Mouse (Mus musculus) layer of hippocampus, postnatal 36 days (tissue): ENCODE measurements around the gene Tead3. TPM values are rescaled to one million over a fixed set of nuclear protein-coding genes. Genes with fewer than 3 reads are reported as not detected.
"Not testable (repeated sequence)": the region's sequence is repeated elsewhere in the genome, so short reads cannot be mapped to it uniquely, and the experiment has no call there.

Experiments used
- DNase-seq, 2 experiments: peaks; one replicate each; pipeline ENCODE4 v3.0.0; 2022
- total RNA-seq, 2 experiments: library from RNA; stranded (reverse); gene quantifications; 2 replicates each; pipeline ENCODE4 v1.2.3; 2021

Tead3 gene
- total RNA-seq, 2 experiments from 2014 or later = 1.7 to 3.7 TPM

- DNase-seq = no peak
These were observed 20.9 kb downstream of the Tead3 start for GRCm38 (mm10) chr17:28329503-28330231.

DNA sequence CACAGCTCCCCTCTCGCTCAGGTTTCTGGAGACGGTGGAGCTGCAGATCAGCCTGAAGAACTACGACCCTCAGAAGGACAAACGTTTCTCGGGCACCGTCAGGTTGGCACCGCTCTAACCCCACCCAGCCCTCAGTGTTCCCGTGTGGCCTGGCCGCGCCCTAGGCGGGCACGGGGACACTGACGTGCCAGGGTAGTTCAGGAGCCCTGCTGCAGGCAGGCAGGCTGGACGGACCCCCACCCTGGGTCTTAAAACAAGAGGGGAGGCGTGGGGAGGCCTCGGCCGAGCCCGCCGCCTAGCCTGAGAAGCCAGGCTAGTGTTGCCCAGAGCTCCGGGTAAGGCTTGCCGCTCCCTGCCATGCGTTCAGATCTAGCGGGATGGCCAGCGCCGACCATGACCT is 21.7 kb downstream of the Tead3 start:
- DNase-seq = no peak

- peak; percentile 97 for DNase-seq
These were observed 22.2 kb downstream of the Tead3 start, which contains the start of gene Rpl10a for GRCm38 (mm10) chr17:28328366-28328928. TSS of gene Rpl10a (plus strand) at chr17:28328471.

- no peak for DNase-seq
These were observed 22.8 kb downstream of the Tead3 start for GRCm38 (mm10) chr17:28327673-28328325.

DNA sequence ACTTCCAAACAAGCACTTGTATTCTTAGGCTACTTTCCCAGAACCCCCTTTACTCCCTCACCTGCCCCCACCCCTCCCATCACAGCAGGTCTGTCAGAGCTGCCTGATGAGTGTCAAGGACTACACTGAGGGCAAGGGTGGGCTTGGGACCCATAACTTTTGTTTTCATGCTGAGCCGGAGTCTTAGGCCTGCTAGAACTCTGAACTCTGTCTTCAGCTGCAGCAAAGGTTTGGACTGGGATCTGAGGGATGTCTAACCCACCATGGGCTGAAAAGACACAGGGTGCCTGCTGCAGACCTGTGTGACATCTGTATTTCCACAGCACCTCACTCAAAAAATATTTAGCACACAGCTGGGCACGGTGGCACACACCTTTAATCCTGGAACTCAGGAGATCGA is 23.7 kb downstream of the Tead3 start:
- no peak for DNase-seq

GRCm38 (mm10) chr17:28325751-28326150 is 24.9 kb downstream of the Tead3 start:
- no peak for DNase-seq

DNA sequence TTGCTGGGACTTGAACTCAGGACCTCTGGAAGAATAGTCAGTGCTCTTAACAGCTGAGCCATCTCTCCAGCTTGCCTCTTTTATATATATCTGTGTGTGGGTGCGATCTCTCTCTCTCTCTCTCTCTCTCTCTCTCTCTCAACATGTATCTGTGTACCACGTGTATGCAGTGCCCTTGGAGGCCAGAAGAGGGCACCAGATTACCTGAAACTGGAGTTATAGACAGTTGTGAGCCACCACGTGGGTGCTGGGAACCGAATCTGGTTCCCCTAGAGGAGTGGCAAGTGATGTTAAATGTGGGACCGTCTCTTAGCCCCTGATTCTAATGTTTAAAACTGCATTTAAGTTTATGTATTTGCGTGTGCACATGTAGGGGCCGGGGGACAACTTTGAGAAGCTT is 26.2 kb downstream of the Tead3 start:
- DNase-seq = not testable (repeated sequence)

DNA sequence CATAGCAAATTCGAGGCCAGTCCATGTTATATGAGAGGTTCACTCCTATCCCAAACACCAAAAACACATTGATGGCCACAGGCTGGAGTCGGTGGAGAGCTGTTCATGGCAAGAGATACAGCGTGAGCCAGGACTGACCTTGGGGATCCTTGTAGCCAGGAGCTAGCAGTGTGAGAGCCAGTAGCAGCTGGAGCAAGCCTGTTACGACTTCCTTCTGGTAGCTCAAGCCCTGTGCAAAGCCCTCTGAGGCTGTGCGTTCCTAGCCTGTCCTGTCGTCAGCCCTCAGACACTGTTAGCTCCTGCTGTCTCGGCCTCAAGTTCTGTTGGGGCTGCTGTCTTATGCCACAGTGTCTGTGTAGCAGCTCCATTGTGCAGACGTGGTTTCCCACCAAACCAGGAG is 26.8 kb downstream of the Tead3 start:
- no peak for DNase-seq

GRCm38 (mm10) chr17:28321700-28322099 is 28.9 kb downstream of the Tead3 start:
- no peak for DNase-seq

DNA sequence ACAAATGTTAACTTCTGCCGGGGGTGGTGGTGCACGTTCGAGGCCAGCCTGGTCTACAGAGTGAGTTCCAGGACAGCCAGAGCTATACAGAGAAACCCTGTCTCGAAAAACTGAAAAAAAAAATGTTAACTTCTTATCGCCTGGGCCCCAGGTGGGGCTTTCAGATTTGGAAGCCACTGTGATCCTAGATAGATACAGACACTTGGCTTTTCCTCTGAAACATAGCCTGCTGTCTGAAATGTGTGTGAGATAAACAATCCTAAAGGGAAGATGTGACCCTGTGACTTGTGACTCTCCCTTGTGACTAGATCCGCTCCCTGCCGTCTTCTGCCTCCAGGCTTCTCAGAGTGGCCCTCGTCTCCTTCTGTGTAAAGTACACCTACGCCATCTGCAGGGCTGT is 32.9 kb downstream of the Tead3 start:
- DNase-seq = no peak

DNA sequence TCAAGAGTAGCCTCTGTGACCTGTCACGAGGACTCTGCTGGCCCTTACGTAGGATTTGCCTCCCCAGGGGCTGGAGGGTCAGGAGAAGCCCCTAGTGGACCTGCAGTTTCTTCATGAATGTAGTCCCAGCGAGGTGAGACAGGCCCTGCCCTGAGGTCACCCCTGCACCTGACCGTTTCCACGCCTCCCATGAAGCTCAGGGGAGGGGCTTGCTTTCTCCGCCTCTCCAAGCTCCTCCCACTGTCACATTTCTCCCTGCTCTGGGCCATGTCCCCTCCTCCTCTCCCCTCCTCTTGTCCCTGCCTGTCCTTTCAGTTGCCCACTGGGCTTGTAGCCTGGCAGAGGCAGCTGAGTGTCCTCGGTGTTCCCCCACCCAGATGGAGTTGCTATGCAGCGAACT is 33.5 kb downstream of the Tead3 start:
- no peak for DNase-seq

DNA sequence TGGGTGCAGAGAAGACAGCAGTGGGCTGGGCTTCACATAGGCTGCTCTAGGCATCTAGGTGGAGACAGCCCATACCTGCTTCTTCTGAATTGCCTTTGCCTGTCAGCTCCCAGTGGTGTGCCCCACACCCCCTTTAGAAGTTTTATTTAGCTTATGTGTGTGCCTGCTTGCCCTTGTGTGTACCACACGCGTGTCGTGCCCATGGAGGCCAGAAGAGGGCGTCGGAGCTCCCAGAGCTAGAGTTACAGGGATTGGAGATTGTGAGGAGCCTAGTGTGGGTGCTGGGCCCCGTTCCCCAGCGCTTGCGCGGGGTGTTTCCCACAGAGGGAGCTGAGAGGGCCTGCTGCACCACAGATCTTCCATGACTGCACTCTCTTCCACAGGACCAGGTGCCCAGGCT is 34.1 kb downstream of the Tead3 start:
- DNase-seq = no peak

DNA sequence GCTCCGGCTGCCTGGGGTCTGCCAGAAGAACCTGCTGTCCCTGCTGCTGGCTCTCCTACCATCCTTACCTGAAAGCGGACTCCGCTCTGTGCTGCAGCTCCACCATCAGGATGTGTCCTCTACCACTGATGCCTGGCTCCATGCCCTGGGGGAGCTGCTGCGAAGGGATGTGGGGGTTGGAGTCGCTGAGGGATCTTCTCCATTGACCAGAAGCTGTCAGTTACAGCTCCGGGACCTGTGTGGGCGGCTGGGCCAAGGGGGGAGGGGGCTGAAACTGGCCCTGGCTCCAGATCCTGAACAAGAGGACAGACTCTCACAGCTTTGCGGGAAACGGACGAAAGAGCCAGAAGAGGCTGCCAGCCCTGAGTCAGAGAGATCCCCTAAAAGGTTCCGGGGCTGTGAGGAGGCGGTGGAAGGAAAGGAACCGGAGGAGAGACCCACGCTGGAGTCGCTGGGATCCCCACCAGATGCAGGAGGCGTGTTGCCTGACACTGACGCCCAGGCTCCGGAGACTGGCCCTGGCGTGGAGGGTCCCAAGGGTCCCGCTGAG is 34.9 kb downstream of the Tead3 start:
- no peak for DNase-seq

DNA sequence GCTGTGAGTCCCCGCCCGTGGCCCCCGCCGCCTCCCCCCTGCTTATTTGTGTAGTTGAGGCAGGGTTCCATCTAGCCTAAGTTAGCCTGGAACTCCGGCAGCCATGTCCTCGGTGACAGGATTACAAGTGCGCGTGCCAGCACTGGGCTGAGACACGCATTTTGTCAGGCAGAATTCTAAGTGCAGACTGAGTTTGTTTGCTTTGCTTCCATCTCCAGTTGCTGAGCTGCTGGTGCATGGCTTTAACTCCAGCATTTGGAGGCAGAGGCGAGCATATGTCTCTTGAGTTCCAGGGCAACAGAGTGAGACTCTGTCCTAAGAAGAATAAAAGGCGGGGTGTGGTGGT is 36.8 kb downstream of the Tead3 start:
- no peak for DNase-seq

GRCm38 (mm10) chr17:28313212-28313879 is 37.3 kb downstream of the Tead3 start, which contains the start of gene Fance:
TSS of gene Fance (plus strand) at chr17:28313519.
- DNase-seq = peak; percentile 89 to 90

DNA sequence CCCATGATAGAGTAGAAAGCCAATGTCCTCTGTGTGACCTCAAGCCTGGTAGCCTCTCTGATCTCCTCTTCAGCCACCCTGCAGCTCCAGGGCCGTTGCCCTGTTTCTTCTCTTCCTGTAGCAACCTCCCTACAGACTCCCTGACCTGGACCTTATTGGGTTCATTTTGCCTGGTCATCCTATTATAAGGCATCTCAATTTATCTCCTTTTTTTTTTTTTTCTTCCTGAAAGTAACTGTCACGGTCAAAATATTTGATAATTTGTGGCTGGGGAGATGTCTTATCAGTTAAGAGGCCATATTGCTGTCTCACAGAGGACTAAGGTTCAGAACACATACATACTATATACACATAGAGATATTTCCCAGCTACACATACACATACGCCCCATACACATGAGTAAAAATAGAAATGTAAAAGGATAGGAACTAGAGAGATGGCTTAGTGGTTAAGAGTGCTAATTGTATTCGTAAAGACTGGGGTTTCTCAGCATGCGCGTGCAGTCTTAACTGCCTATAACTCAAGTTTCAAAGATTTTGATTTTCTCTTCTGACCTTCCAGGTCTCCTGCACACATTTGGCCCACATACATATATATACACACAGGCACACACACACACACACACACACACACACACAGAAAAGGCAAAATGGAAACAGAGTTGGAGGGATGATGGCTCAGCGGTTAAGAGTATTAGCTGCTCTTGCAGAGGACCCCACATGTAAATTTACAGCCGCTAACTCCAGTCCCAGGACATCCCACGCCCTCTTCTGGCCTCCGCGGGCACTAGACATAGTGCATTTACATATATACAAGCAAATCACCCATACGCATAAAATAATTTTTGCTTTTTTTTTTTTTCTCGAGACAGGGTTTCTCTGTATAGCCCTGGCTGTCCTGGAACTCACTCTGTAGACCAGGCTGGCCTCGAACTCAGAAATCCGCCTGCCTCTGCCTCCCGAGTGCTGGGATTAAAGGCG is 38.1 kb downstream of the Tead3 start:
- DNase-seq = no peak

GRCm38 (mm10) chr17:28311366-28312132 is 39.1 kb downstream of the Tead3 start:
- DNase-seq = no peak

DNA sequence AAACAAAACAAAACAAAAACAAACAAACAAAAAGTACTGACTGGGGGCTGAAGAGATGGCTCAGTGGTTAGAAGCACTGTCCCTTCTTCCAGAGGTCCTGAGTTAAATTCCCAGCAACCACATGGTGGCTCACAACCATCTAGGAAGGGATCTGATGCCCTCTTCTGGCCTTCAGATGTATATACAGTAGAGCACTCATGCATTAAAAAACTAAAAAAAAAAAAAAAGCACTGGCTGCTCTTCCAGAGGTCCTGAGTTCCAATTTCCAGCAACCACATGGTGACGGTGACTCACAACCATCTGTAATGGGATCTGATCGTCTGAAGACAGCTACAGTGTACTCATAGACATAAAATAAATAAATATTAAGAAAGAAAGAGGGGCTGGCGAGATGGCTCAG is 39.8 kb downstream of the Tead3 start:
- DNase-seq = no peak

GRCm38 (mm10) chr17:28308297-28309195 is 42.1 kb downstream of the Tead3 start:
- DNase-seq = peak; percentile 75 to 86

DNA sequence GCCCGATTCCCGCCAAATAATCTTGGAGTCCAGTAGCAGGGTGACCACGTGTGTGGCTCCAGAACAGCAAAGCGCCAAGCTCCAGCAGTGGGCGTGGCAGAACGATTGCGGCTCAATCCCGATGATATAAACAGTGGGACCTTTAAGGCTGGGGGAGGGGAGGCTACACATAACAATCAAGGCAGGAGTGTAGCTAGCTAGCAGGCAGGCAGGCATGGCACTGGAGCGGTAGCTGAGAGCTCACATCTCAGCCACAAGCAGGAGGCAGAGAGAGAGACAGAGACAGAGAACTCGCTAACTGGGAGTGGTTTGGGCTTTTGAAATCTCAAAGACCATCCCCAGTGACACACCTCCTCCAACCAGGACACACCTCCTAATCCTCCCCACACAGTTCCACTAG is 45.4 kb downstream of the Tead3 start:
- no peak for DNase-seq
